Comparison of ENCODE assay signal across 28 mouse cellular contexts in genomic region chr19:25206969-25207368, GRCm38 (mm10). TPM values are rescaled to one million over a fixed set of nuclear protein-coding genes. Genes with fewer than 3 reads are reported as not detected.
DNase-seq lines count a peak whose midpoint lies in the region; ATAC-seq and TF ChIP-seq lines count a peak whose summit lies in the region.
"Had no signal": no experiment of that assay in that cellular context is flagged by ENCODE, and none has a peak within 500 bp of the region (broad histone marks: within the 10 kb centered on the region; RNA-seq: fewer than 3 reads in every experiment).

No protein-coding gene starts in this region.

- no peaks in the 10 kb centered on the region for H3K36me3 ChIP-seq in hindbrain, embryonic 11.5 days (ENCODE audit: control insufficient read depth, insufficient read depth, low read length)
- H3K36me3 ChIP-seq in hindbrain, embryonic 10.5 days: no peaks in the 10 kb centered on the region
- H3K36me3 ChIP-seq in CH12.LX (replicated peaks in 1 of 2; ENCODE audit: control insufficient read depth in 1 of 2, insufficient read depth in 1 of 2, low read length in 1 of 2): peaks cover 3 to 15% of the 10 kb centered on the region in 2 experiments
- H3K36me3 ChIP-seq: embryonic facial prominence, embryonic 15.5 days; forebrain, embryonic 15.5 days; heart, embryonic 13.5 days; intestine, embryonic 15.5 days; midbrain, embryonic 13.5 days; neural tube, embryonic 12.5 days had no signal

- H3K4me1 ChIP-seq in hindbrain, embryonic 11.5 days (replicated peaks; ENCODE audit: control insufficient read depth, insufficient read depth, low read length): no peaks in the 10 kb centered on the region; the same call in 1 of the 2 replicates
- H3K4me1 ChIP-seq in hindbrain, embryonic 10.5 days (replicated peaks): peaks cover 26% of the 10 kb centered on the region
- H3K4me1 ChIP-seq in CH12.LX (ENCODE audit: control insufficient read depth in 1 of 2, insufficient read depth in 2 of 2): peaks cover 0 to 8% of the 10 kb centered on the region in 2 experiments; a peak in 3 of 4 replicates
- H3K4me1 ChIP-seq: intestine, embryonic 15.5 days had no signal

- no peak for TF ChIP-seq RAD21 in CH12.LX (IDR thresholded peaks at IDR 0.05; ENCODE audit: low read depth, low read length)

- dilution Hi-C loops in CH12.LX (cut with MboI; ENCODE audit: extremely low pct_ligation_motif_present, extremely low pct_unique_long_range_greater_than_20kb, low sequenced_read_pairs): no loop called here

- DNase-seq in hindbrain, embryonic 11.5 days (ENCODE audit: low spot score): peak; percentile 15
- DNase-seq in hindbrain, embryonic 10.5 days (ENCODE audit: low spot score): no peak
- peak; percentile 33 for DNase-seq in CH12.LX (ENCODE audit: extremely low read depth)
- DNase-seq in induced T-regulatory cell, adult 2 months (ENCODE audit: low read depth): peak; percentile 5
- peak; percentile 31 to 54 for DNase-seq in kidney, postnatal 36 days
- DNase-seq in left cerebral cortex, postnatal 25 days (ENCODE audit: low spot score in 2 of 2): no peak
- no peak for DNase-seq in lung, postnatal 4 days
- DNase-seq: B cell, adult 2 months; cerebellum, adult 11 months; cerebellum, adult 9-11 months; gastrocnemius, postnatal 10 days; liver, embryonic 13.5 days; lung, adult 2 months; lung, postnatal 14 days; right cerebral cortex, postnatal 25 days; spleen, adult 18-20 months had no signal

- no peaks in the 10 kb centered on the region for H3K27me3 ChIP-seq in hindbrain, embryonic 11.5 days (ENCODE audit: control insufficient read depth, insufficient read depth, low read length)
- H3K27me3 ChIP-seq in hindbrain, embryonic 10.5 days (ENCODE audit: insufficient read depth, poor library complexity, severe bottlenecking): peaks cover 25% of the 10 kb centered on the region
- no peaks in the 10 kb centered on the region for H3K27me3 ChIP-seq in CH12.LX (replicated peaks)
- H3K27me3 ChIP-seq: forebrain, embryonic 15.5 days; intestine, embryonic 15.5 days had no signal

- H3K4me2 ChIP-seq in hindbrain, embryonic 11.5 days (replicated peaks; ENCODE audit: low read depth, low read length): no peak overlapping the region
- no peak overlapping the region for H3K4me2 ChIP-seq in CH12.LX (ENCODE audit: insufficient read depth, low read depth, poor library complexity, severe bottlenecking)
- H3K4me2 ChIP-seq: intestine, embryonic 15.5 days had no signal

- intact Hi-C loops in left cerebral cortex, postnatal 25 days (cut with DNase I): no loop called here

- no peak overlapping the region for H3K27ac ChIP-seq in hindbrain, embryonic 11.5 days (ENCODE audit: low read depth, low read length)
- no peak overlapping the region for H3K27ac ChIP-seq in hindbrain, embryonic 10.5 days
- H3K27ac ChIP-seq in CH12.LX (ENCODE audit: insufficient read depth, low read depth): no peak overlapping the region
- H3K27ac ChIP-seq: embryonic facial prominence, embryonic 15.5 days; forebrain, embryonic 15.5 days; heart, embryonic 13.5 days; hindbrain, embryonic 14.5 days; intestine, embryonic 15.5 days; layer of hippocampus, adult 2 months; liver, embryonic 13.5 days; midbrain, embryonic 13.5 days; neural tube, embryonic 12.5 days had no signal

- no peak for TF ChIP-seq EP300 in CH12.LX (IDR thresholded peaks at IDR 0.05; ENCODE audit: low read length)

- ATAC-seq in hindbrain, embryonic 11.5 days (ENCODE audit: low FRiP score): no peak
- ATAC-seq: activated CD4-positive, CD25-positive, alpha-beta regulatory T cell, adult 4 months; intestine, embryonic 15.5 days had no signal

- H3K4me3 ChIP-seq in hindbrain, embryonic 11.5 days (ENCODE audit: low read depth, low read length): no peak overlapping the region
- no peak overlapping the region for H3K4me3 ChIP-seq in hindbrain, embryonic 10.5 days
- no peak overlapping the region for H3K4me3 ChIP-seq in CH12.LX (replicated peaks in 1 of 3; ENCODE audit: low read depth in 2 of 3, low read length in 2 of 3, poor library complexity in 1 of 3)
- H3K4me3 ChIP-seq: embryonic facial prominence, embryonic 15.5 days; heart, embryonic 13.5 days; intestine, embryonic 15.5 days; layer of hippocampus, adult 2 months; liver, embryonic 13.5 days; neural tube, embryonic 12.5 days had no signal

- H3K79me2 ChIP-seq in CH12.LX (replicated peaks; ENCODE audit: control insufficient read depth, extremely low read depth, insufficient read depth, poor library complexity, severe bottlenecking): no peaks in the 10 kb centered on the region

- 60% methylated on average over 12 of the region's 12 CpGs for WGBS in hindbrain, embryonic 11.5 days
- 63% methylated on average over 12 of the region's 12 CpGs for WGBS in hindbrain, embryonic 10.5 days

- H3K9me3 ChIP-seq in hindbrain, embryonic 11.5 days (ENCODE audit: control insufficient read depth, low read length): no peaks in the 10 kb centered on the region
- H3K9me3 ChIP-seq in hindbrain, embryonic 10.5 days: 0 out of 2 replicates have a peak, but pooled peaks cover under 1% of the 10 kb centered on the region
- H3K9me3 ChIP-seq in CH12.LX (replicated peaks; ENCODE audit: low read length): no peaks in the 10 kb centered on the region
- H3K9me3 ChIP-seq: embryonic facial prominence, embryonic 15.5 days; forebrain, embryonic 15.5 days; heart, embryonic 13.5 days; intestine, embryonic 15.5 days; liver, embryonic 13.5 days; midbrain, embryonic 13.5 days; neural tube, embryonic 12.5 days had no signal

- in situ Hi-C loops in CH12.LX (cut with MboI; ENCODE audit: low pct_ligation_motif_present, low pct_unique_long_range_greater_than_20kb, low sequenced_read_pairs): loop anchor here (25.0 kb wide), 1 partner anchor 230 kb away; no protein-coding TSS in a partner anchor

- no peak for TF ChIP-seq CTCF in CH12.LX (conservative IDR thresholded peaks at IDR 0.05 in 1 of 2, IDR thresholded peaks at IDR 0.05 in 1 of 2; ENCODE audit: low read depth in 2 of 2, low read length in 2 of 2)

- H3K9ac ChIP-seq in hindbrain, embryonic 11.5 days (ENCODE audit: low read depth, low read length): no peak overlapping the region
- H3K9ac ChIP-seq in CH12.LX (ENCODE audit: insufficient read depth, low read depth): no peak overlapping the region
- H3K9ac ChIP-seq: embryonic facial prominence, embryonic 15.5 days; forebrain, embryonic 15.5 days; hindbrain, embryonic 14.5 days; intestine, embryonic 15.5 days; liver, embryonic 13.5 days had no signal

- TF ChIP-seq POLR2A in CH12.LX (IDR thresholded peaks at IDR 0.05; ENCODE audit: low read depth, low read length): no peak

TF ChIP-seq in CH12.LX, 34 proteins besides CTCF, POLR2A, EP300 and RAD21:
- TF ChIP-seq MAX (IDR thresholded peaks at IDR 0.05; ENCODE audit: low read length) (0 out of 2 replicates have a peak, but pooled peaks have one; percentile 32), USF2 (conservative IDR thresholded peaks at IDR 0.05; ENCODE audit: low read depth, low read length) (no peak), TBP (conservative IDR thresholded peaks at IDR 0.05; ENCODE audit: low read depth, low read length) (no peak), MXI1 (IDR thresholded peaks at IDR 0.05; ENCODE audit: low read depth, low read length) (0 out of 2 replicates have a peak, but pooled peaks have one; percentile 25)

RNA-seq across cellular contexts. Expression of gene Kank1, which starts 29.8 kb away (rescaled TPM):
- polyA plus RNA-seq in hindbrain, embryonic 11.5 days (2014; fragmentation: Nextera tagmentation; extraction: Ambion mirVana): 11.5 and 12.0 TPM in 2 replicates
- 18.4 and 20.6 TPM in 2 replicates for polyA plus RNA-seq in hindbrain, embryonic 10.5 days (2016; fragmentation: Nextera tagmentation; extraction: Ambion mirVana)
- 0.13 and 0.21 TPM in 2 replicates for total RNA-seq in CH12.LX (2012; rRNA removed)
- total RNA-seq in CH12.LX (2014; rRNA removed): 0.05 and 0.12 TPM in 2 replicates
- 0.10 TPM in 1 of 2 replicates, not detected in the other for polyA plus RNA-seq in CH12.LX (2012; ENCODE audit: insufficient read length, low read depth)
- 10 to 100 TPM; 18.7 to 18.9 TPM for total RNA-seq in left cerebral cortex, postnatal 25 days (2021)
- total RNA-seq: common myeloid progenitor, adult 5-6 weeks; granulocyte monocyte progenitor cell, adult 5-6 weeks; megakaryocyte, adult 5-6 weeks had no signal
- polyA plus RNA-seq: activated CD4-positive, CD25-positive, alpha-beta regulatory T cell, adult 4 months had no signal

Comparison
In these comparisons a context has a peak if more than half of its experiments do, and no peak if none do; other contexts are left out.
1. DNase-seq: peak in hindbrain, embryonic 11.5 days (single experiment), CH12.LX (single experiment), induced T-regulatory cell, adult 2 months (single experiment) and kidney, postnatal 36 days (2 of 2); none in hindbrain, embryonic 10.5 days (single experiment), left cerebral cortex, postnatal 25 days (0 of 2) and lung, postnatal 4 days (0 of 2).
2. RNA of gene Kank1, which starts 29.8 kb away (polyA plus RNA-seq): 18.4 to 20.6 TPM in hindbrain, embryonic 10.5 days and 11.5 to 12.0 TPM in hindbrain, embryonic 11.5 days; 0.10 TPM in CH12.LX; every median in the first group is over 10 times any median in the second.